Mouse (Mus musculus): ENCODE results near the gene 4930442H23Rik.
A peak's percentile ranks its signal among the peaks of the same experiment; 100 is the strongest.
"Not testable (repeated sequence)": the region's sequence is repeated elsewhere in the genome, so short reads cannot be mapped to it uniquely, and the experiment has no call there.

Gene 4930442H23Rik

DNA sequence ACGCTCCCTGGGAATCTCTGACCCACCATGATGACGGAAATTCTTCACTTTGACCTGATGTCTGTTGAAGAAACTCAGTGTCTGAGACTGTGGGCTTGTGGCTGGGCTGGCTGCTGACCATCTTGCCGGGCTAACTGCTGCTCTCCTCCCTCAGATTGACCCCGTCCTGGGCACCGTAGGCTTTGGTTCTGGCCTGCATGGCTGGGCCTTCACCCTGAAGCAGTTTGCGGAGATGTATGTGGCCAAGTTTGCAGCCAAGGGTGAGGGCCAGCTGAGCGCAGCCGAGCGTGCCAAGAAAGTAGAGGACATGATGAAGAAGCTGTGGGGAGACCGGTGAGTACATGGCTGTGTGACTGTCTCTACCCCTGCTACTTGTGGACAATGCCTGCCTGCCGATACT lies 4.7 kb downstream of the 4930442H23Rik start:
- no peak for DNase-seq (ENCODE audit: extremely low read depth, insufficient read length, low spot score)

DNA sequence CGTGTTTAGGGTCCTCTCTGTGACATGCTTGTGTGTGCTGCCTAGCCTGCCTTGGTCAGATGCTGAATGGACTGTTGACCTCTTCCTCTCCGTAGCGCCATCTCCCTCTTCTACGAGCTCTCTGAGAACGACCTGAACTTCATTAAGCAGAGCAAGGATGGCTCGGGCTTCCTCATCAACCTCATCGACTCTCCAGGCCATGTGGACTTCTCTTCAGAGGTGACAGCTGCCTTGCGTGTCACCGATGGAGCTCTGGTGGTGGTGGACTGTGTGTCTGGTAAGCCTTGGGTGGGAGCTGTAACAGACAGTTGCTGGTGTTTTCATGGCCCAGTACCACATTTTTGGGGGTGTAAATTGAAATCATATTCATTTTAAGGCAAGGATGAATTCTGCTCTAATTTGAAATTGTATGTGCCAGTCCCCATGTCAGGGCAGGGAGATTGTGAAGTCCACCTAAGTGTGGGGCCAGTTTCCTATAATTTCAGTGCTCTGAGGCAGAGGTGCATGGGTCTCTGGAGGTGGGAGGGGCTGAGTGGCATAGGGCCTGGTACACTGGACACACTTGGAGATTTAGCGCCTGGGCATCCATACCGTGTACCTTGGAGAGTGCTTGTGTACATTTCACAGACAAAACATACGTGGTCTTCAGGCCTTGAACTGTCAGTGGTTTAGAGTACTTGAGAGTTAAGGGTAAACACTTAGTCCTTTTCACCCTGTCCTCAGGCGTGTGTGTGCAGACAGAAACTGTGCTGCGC lies 5.5 kb downstream of the 4930442H23Rik start:
- DNase-seq (ENCODE audit: extremely low read depth, insufficient read length, low spot score): no peak

DNA sequence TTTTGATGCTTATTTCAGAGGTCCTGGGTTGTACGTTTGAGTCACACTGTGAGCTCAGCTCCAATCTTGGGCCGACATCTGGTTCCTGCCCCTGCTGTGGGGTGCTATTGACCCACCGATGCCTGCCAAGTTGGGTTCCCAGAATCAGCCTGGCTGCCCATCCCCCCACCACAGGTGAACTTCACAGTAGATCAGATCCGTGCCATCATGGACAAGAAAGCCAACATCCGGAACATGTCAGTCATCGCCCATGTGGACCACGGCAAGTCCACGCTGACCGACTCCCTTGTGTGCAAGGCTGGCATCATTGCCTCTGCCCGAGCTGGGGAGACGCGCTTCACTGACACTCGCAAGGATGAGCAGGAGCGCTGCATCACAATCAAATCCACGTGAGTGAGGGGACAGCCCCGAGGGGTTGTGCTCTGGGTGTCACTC lies 6.1 kb downstream of the 4930442H23Rik start:
- peak; percentile 63 for DNase-seq (ENCODE audit: extremely low read depth, insufficient read length, low spot score)

DNA sequence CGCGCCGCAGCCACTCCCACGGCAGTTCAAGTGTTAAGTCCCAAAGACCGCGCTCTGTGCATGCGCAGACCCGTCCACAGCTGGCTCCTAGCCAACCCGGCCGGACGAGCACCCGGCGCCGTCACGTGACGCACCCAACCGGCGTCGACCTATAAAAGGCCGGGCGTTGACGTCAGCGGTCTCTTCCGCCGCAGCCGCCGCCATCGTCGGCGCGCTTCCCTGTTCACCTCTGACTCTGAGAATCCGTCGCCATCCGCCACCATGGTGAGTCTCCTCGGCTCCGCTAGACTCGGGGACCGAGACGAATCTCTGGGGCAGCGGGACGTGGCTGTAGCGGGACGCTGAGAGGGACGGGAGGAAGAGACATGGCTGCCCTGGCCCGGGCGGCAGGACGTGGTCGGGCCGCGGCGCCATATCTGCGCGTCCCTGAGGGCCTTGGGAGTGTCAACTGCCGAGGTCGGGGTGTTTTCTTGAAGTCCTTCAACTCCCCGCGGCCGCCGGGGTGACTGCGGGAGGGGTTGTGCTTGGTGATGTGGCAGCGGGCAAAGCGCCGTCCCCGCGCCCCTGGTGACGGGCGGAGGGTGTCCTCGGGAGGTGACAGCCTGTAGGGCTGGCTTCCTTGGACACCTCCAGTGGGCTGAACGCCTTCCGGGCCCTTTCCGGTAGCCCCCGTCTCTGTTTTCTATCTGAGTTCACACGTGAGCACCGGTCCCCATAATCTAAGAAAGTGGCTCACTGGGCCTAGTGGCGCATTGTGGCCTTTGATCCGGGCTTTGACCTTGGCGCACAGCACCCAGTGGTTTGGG lies 7.0 kb downstream of the 4930442H23Rik start, which contains the start of gene Eef2:
TSS of gene Eef2 (plus strand) at position 166 of the 806 bp plus-strand sequence.
- DNase-seq (ENCODE audit: extremely low read depth, insufficient read length, low spot score): peak; percentile 97

DNA sequence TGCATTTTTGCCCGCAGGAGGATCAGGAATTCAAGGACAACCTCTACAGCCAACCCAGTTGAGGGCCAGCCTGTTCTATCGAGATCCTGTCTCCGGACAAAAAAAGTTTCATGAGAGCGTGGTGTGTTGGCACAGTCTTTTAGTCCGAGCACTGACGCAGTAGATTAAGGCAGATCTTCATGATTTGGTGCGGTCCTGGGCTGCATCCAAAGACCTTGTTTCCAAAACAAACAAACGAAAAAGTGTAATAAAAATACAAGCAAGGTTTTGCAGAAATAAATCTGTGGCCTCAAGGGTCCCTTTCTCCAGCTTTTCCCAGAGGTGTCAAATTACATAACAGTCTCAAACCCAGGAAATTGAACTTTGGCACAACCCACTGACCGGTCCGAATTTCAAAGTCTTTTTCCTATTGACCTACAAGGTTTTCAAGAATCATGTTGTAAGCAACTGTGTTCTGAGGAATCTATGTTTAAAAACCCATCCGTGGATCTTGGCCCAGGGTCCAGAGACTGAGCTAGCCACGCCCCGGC lies 7.6 kb downstream of the 4930442H23Rik start:
- DNase-seq (ENCODE audit: extremely low read depth, insufficient read length, low spot score): no peak

DNA sequence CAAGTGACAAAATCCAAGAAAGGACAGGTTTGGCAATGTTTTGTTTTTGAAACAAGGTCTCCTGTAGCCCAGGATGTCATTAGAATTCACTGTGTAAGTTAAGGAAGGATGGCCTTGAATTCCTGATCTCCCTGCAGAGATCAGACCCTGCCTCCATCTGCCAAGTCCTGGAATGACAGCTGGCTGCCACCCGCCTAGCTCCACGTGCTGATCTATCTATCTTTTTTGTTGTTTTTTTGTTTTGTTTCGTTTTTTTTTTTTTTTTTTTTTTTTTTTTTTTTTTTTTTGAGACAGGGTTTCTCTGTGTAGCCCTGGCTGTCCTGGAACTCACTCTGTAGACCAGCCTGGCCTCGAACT lies 8.3 kb downstream of the 4930442H23Rik start:
- DNase-seq (ENCODE audit: extremely low read depth, insufficient read length, low spot score): not testable (repeated sequence)

DNA sequence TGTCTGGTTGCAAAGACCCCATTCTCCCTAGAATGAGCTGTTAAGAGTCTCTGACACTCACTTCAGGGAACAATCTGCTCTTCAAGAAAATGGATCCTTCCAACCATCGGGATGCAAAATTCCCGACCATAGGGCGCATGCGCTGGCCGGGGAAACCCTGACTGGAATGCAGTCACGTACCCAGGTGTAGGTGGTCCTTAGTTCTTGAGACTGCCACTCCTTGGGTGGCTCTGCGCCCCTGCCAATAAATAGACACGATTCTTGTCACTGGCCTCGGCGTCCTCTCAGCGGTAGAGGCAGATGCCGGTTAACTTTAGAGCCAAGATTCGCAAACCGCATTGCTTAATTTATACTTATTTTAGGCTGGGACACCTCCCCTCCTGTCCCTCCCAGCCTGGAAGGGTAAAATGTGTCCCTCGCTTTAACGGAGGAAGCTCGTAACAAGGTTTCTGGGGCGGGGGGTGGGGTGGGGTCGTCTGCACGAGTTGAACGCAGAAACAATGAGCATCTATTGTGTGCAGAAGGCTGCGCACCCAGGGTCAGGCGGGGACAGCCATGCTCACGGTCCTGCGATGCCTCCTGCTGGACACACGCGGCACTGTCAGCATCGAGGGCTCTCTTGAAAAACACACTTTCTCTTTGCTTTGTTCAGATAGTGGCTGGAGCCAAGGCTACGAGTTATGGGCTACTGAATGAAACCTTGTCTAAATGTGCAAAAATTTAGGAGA lies 8.9 kb downstream of the 4930442H23Rik start:
- DNase-seq (ENCODE audit: extremely low read depth, insufficient read length, low spot score): peak; percentile 74

DNA sequence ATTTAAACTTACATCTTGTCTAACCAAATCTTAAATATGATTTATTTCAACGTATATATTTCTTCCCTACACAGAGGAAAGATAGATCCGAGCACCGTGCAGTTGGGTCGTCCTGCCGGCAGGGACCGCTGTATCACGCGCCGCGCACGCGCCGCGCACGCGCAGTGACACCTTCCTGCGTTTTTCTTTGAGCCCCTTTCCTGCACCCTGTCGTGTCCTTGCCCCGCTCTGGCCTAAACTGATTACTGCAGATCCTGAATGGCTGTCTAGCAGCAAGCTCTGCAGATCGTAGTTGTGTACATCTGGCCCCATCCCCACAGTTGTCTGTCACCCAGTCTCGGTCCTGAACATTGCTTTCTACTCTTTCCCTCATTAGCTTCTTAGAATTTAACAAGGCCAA lies 10.5 kb downstream of the 4930442H23Rik start:
- peak; percentile 88 for DNase-seq (ENCODE audit: extremely low read depth, insufficient read length, low spot score)

DNA sequence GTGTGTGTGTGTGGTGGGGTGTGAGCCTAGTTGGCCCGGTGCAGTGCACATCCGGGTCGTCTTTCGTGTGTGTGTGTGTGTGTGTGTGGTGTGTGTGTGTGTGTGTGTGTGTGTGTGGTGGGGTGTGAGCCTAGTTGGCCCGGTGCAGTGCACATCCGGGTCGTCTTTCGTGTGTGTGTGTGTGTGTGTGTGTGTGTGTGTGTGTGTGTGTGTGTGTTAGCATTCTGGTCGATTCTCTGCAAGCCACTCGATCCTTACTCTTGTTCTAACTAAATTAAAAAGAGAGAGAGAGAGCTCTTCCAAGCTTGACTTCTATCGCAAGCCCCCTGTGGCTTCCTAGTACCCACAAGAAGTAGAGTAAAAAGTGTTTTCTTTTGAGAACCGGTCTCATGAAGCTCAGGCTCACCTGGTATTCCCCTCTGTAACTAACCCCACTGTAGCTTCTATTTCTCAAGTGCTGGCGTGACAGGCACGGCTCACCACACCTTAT lies 14.2 kb downstream of the 4930442H23Rik start:
- not testable (repeated sequence) for DNase-seq (ENCODE audit: extremely low read depth, insufficient read length, low spot score)

DNA sequence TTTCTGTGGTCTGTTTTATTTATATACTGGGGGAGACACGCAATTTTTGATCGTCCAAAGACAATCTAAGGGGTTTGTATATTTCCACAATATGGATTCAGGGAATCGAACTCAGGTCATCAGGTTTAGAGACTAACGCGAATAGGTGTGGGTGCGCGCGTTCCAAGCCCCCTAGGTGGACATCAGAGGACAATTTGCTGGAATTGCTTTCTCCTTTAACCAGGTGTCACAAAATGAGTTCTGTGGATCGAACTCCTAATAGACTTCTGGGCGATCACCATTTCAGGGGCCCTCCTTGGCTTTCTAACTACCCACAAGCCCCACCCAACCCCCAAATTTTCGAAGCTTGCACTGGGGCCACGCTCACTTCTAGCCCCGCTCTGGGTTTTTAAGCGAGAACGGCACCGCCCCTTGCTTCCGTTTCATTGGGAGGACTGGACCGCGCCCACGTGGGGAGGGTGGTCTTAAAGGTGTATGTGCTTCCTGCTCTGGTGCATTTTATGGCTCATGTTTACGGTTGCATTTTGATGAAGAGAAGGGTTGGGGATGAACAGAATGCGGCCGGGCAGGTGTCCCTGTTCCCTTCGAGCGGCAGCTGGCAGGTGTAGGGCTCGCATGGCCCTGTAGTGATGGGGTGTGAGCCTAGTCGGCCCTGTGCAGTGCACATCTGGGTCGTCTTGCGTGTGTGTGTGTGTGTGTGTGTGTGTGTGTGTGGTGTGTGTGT lies 15.0 kb downstream of the 4930442H23Rik start:
- peak; percentile 70 for DNase-seq (ENCODE audit: extremely low read depth, insufficient read length, low spot score)

DNA sequence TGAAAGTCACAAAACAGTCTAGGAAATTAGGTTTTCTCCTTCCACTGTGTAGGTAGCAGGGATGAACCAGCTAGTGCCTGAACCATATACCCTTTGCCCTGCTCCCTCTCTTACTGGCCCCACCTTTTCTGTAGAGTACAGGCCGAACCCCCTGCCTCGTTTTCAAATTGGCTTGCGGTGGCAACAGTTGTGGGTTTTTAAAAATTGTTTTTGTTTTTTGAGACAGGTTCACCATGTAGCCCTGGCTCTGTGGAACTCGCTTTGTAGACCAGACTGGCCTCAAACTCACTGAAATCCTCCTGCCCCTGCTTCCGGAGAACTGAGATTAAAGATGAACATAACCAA lies 15.6 kb downstream of the 4930442H23Rik start:
- no peak for DNase-seq (ENCODE audit: extremely low read depth, insufficient read length, low spot score)

DNA sequence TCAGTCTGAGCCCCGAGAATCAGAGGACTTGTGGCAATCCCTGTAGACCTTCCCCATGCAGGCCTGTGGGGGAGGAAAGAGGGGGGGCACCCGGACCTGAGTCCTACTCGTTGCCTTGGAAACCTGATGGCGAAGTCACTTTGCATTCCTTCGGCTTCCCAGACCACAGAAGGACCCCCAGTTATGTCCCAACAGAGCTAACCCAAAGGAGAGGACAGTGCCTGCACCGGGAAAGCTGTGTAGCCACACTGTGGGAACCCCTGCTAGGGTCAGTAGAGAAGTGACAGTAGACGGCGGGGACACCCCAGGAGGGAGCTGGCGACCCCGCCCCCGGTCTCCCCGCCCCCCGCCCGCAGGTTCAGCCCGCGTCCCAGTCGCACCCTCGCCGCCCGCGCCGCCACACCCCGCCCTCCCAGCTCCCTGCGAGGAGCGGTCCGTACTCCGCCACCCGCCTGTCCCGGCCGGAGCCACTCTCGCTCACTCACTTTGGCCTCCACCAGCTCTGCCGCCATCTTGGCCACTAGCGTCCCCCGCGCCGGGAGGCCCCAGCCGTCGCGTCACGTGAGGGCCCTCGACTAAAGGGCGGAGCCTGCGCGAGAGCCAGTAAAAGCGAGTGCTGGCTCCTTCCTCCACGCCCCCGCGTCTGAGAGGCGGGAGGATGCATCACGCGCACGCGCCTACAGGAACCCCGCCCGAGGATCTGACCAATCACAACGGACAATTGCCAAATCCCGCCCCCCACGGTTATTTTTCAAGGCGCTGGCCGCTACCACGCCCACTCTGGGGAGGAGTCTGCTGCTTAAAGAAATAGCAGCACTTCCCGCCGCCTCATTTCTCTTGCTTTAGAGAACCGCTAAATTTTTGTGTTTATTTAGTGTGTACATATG lies 16.2 kb downstream of the 4930442H23Rik start, which contains the start of gene Pias4:
TSS of gene Pias4 (minus strand) at position 724 of the 887 bp plus-strand sequence.
- peak; percentile 98 for DNase-seq (ENCODE audit: extremely low read depth, insufficient read length, low spot score)

DNA sequence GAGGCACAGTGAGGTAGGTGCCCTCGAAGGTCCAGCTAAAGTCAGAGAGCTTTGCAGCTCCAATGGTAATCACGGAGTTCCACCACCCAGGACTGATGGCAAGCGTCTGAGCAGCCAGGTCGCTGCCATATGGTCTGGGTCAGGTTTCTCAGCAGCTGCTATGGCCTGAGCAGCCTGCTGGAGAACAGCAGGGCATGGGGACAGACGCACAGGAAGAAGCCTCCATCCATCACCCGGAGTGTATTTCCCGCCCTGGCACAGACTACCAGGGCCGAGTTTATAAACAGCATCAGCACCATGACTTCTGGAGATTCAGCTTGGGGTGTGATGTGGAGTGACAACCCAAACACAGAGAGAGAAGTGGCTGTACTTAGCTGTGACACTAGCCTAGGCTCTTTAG lies 18.5 kb downstream of the 4930442H23Rik start:
- no peak for DNase-seq (ENCODE audit: extremely low read depth, insufficient read length, low spot score)

DNA sequence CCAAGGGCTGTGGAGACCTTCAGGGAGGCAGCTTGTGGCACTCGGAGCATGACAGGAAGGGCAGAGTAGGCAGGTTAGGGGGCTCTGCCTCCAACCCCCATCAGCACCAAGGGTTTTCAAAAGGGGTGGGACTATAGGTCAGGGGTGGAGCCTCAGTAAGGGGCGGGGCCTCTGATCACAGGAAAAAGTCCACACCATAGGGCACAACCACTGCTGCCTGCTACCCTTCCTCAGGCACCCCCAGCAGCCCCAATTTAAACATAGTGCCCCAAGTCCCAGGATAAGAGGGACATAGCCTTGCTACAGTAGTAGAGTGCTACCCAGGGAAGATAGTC lies 21.4 kb downstream of the 4930442H23Rik start:
- no peak for DNase-seq (ENCODE audit: extremely low read depth, insufficient read length, low spot score)

DNA sequence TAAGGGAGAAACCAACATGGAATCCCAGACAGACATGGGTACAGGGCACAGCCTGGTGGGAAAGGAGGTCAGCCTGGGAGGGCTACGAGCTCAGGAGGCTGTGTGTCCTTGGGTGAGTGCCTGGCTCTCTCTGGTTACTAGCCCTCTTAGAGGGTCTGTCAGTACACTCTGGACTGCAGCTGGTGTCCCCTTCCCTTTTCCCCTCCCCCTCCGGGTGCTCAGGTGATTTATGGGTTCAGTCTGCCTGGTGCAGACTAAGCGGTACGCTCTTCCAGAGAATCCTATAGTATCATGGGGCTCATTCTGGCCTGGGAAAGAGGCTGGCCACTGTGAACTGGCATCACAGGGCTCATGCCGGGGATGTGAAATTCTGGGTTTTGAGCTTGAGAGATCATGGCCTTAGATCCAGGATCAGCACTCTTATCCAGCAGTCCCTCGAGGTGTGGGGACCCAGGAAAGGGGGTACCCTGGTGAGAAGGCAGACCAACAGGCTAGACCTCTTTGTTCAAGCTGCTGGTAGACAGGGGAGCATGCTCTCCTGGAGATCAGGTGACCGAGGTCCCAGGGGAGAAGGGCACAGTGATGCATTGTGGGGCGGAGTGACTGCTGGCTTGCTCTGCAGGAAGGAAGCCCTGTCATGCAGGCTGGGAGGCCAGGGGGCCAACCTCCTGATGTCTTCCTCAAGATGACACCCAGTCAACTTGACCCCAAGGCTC lies 21.9 kb downstream of the 4930442H23Rik start:
- DNase-seq (ENCODE audit: extremely low read depth, insufficient read length, low spot score): no peak

DNA sequence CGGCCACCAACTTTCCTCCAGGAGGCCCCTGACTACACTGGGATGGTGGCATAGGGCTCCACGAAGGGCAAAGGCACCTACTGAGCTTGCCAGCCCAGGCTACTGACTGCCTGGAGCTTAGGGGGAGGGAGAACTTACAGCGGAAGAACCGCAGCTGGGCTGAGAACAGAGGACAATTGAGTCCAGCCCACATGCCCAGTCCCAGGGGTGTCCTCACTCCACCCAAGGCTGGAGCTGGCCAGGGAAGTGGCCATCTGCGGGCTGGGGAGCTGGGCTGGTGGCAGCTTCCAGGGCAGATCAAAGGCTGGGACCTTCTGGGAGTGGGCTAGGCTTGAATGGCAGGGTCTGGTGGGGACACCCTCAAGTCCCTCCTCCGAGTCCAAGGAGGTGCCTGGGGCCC lies 28.9 kb downstream of the 4930442H23Rik start:
- no peak for DNase-seq (ENCODE audit: extremely low read depth, insufficient read length, low spot score)

DNA sequence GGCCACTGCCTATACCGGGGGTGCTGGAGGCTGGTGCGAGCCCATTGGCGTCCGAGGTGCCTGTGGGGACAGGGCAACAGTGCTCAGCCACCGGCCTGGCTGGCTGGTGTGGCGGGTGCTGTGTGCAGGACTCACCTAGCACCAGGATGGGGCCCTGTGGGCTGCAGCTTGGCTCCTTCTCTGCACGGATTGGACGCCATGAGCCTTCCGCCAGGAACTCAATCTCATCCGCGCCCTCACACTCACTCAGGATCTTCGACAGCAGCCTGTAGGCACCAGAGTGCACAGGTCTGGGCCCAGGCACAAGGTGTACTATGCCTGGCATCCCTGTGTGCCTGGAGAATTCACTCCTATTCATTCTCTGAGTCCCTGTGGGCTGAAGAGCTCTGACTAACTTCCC lies 29.3 kb downstream of the 4930442H23Rik start:
- no peak for DNase-seq (ENCODE audit: extremely low read depth, insufficient read length, low spot score)

DNA sequence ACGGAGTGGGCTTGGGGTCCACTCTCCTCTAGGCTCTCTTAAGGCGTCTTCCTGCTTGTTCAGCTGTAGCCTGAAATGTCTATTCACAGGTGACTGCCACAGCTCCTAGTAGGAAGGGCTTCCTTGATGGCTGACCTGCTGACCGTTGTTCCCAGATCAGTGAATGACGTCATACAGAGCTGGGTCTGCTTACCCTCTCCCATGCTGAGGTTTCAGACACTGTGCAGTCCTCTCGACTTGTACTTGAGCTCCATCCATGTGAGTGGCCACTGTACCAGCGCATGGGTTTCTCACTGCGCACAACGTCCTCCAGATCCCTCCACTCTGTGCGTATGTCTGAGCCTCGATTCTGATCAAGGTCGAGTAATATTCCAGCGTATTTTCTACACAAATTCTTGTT lies 31.0 kb downstream of the 4930442H23Rik start:
- no peak for DNase-seq (ENCODE audit: extremely low read depth, insufficient read length, low spot score)

DNA sequence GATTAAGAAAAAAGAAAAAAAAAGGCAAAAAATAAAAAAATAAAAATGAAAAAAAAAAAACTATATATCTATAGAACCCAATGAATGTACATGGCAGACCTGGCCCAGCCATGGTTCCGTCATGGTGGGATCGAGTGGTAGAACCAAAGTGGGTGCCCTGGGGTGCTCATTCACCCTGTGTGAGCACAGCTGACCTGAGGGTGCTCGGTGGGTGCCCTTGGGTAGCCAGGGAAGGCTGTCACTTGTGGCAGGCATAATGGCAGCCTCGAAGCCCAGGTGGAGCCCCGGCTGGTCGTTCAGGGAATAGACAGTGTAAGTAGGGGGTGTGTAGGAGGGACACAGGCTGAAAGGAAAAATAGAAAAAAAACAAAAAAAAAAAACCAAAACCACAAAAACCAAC lies 32.4 kb downstream of the 4930442H23Rik start:
- DNase-seq (ENCODE audit: extremely low read depth, insufficient read length, low spot score): no peak

Data from 3134 (cell line).